Mouse (Mus musculus): ENCODE measurements around the gene Gtsf1l. TPM values are rescaled to one million over a fixed set of nuclear protein-coding genes. Genes with fewer than 3 reads are reported as not detected.
A peak's percentile ranks its signal among the peaks of the same experiment; 100 is the strongest.

Gtsf1l gene
- total and polyA plus RNA-seq, 3 experiments, result 0.38 TPM; not detected in 2

- H3K9me3 ChIP-seq (replicated peaks), result no peaks in the 10 kb centered on the region
- H3K36me3 ChIP-seq (replicated peaks), result peaks cover 47% of the 10 kb centered on the region
- TF ChIP-seq GATA1 (IDR thresholded peaks at IDR 0.05; ENCODE audit: borderline replicate concordance, low read length) (no peak), CTCF (IDR thresholded peaks at IDR 0.05; ENCODE audit: low read depth, low read length) (no peak), POLR2AphosphoS5 (IDR thresholded peaks at IDR 0.05; ENCODE audit: insufficient replicate concordance, low read depth, low read length) (no peak), GATA2 (IDR thresholded peaks at IDR 0.05; ENCODE audit: borderline replicate concordance, low read depth, low read length) (no peak), TAL1 (conservative IDR thresholded peaks at IDR 0.05; ENCODE audit: low read depth, low read length) (no peak)
- H3K27me3 ChIP-seq (ENCODE audit: insufficient read depth, low read length), result no peaks in the 10 kb centered on the region
- no peak overlapping the region for H3K4me3 ChIP-seq (ENCODE audit: low read depth, low read length)
- no peak for ATAC-seq (ENCODE audit: extremely low read depth, insufficient number of reproducible peaks, low FRiP score, poor library complexity, severe bottlenecking)
- H3K4me1 ChIP-seq (ENCODE audit: insufficient read depth, low read depth, low read length), result peaks cover 27% of the 10 kb centered on the region
- no peak for DNase-seq (ENCODE audit: low spot score)
Measured at GRCm38 (mm10) chr2:163052101-163052500, 35.6 kb downstream of the Gtsf1l start.

- no peaks in the 10 kb centered on the region for H3K9me3 ChIP-seq (replicated peaks)
- H3K27me3 ChIP-seq (ENCODE audit: insufficient read depth, low read length), result no peaks in the 10 kb centered on the region
- DNase-seq (ENCODE audit: low spot score) (no peak), ATAC-seq (ENCODE audit: extremely low read depth, insufficient number of reproducible peaks, low FRiP score, poor library complexity, severe bottlenecking) (no peak)
- TF ChIP-seq TAL1 (conservative IDR thresholded peaks at IDR 0.05; ENCODE audit: low read depth, low read length) (no peak), GATA1 (IDR thresholded peaks at IDR 0.05; ENCODE audit: borderline replicate concordance, low read length) (no peak), CTCF (IDR thresholded peaks at IDR 0.05; ENCODE audit: low read depth, low read length) (no peak), GATA2 (IDR thresholded peaks at IDR 0.05; ENCODE audit: borderline replicate concordance, low read depth, low read length) (no peak), POLR2AphosphoS5 (IDR thresholded peaks at IDR 0.05; ENCODE audit: insufficient replicate concordance, low read depth, low read length) (no peak)
- peaks cover 47% of the 10 kb centered on the region for H3K36me3 ChIP-seq (replicated peaks)
- no peak overlapping the region for H3K4me3 ChIP-seq (ENCODE audit: low read depth, low read length)
- peaks cover 23% of the 10 kb centered on the region for H3K4me1 ChIP-seq (ENCODE audit: insufficient read depth, low read depth, low read length)
Measured at GRCm38 (mm10) chr2:163051691-163052090, 36.0 kb downstream of the Gtsf1l start.

DNA sequence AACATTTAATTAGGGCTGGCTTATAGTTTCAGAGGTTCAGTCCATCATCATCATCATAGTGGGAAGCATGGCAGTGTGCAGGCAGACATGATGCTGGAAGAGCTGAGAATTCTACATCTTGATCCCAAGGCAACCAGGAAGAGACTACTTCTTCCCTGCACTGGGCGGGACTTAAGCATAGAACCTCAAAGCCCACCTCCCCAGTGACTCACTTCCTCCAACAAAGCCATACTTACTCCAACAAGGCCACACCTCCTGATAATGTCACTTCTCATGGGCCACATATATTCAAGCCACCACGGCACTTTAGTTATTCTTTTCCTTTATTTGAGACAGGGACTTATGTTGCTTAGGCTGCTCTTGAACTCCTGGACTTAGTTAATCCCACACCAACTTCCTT, 38.5 kb downstream of the Gtsf1l start:
- DNase-seq (ENCODE audit: low spot score), result no peak
- ATAC-seq (ENCODE audit: extremely low read depth, insufficient number of reproducible peaks, low FRiP score, poor library complexity, severe bottlenecking), result no peak

DNA sequence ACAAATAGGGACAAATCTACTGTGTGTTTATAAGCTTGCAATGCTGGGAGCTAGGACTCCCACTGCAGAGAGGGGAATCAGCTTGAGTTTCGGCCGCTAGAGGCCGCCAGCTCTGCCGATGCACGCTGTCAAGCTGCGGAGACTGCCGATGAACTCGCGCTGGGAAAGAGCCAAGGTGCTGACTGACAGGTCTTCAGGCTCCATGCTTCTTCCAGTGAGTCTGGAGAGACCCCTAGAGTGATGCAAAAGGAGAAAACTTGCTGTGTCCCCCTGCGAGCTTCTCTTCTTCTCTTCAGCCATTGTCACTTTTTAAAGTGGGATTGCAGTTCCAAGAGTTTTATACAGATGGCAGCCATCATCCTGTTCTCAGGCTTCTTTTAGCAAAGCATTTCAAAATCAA, 39.5 kb downstream of the Gtsf1l start:
- DNase-seq (ENCODE audit: low spot score), result no peak
- Histone ChIP-seq H3K9me3 (replicated peaks) (no peaks in the 10 kb centered on the region), H3K4me3 (ENCODE audit: low read depth, low read length) (no peak overlapping the region), H3K27me3 (ENCODE audit: insufficient read depth, low read length) (no peaks in the 10 kb centered on the region), H3K36me3 (replicated peaks) (peaks cover 70% of the 10 kb centered on the region), H3K4me1 (ENCODE audit: insufficient read depth, low read depth, low read length) (no peaks in the 10 kb centered on the region)
- ATAC-seq (ENCODE audit: extremely low read depth, insufficient number of reproducible peaks, low FRiP score, poor library complexity, severe bottlenecking), result peak; percentile 63
- TF ChIP-seq GATA2 (IDR thresholded peaks at IDR 0.05; ENCODE audit: borderline replicate concordance, low read depth, low read length) (no peak), CTCF (IDR thresholded peaks at IDR 0.05; ENCODE audit: low read depth, low read length) (0 out of 2 replicates have a peak, but pooled peaks have one; percentile 18), TAL1 (conservative IDR thresholded peaks at IDR 0.05; ENCODE audit: low read depth, low read length) (no peak), GATA1 (IDR thresholded peaks at IDR 0.05; ENCODE audit: borderline replicate concordance, low read length) (no peak), POLR2AphosphoS5 (IDR thresholded peaks at IDR 0.05; ENCODE audit: insufficient replicate concordance, low read depth, low read length) (no peak)

More for the DNA sequence above, 38.5 kb downstream of the Gtsf1l start:
- Histone ChIP-seq H3K27me3 (ENCODE audit: insufficient read depth, low read length) (no peaks in the 10 kb centered on the region), H3K36me3 (replicated peaks) (peaks cover 61% of the 10 kb centered on the region), H3K4me3 (ENCODE audit: low read depth, low read length) (no peak overlapping the region), H3K9me3 (replicated peaks) (no peaks in the 10 kb centered on the region), H3K4me1 (ENCODE audit: insufficient read depth, low read depth, low read length) (peaks cover 6% of the 10 kb centered on the region)
- no peak for TF ChIP-seq TAL1 (conservative IDR thresholded peaks at IDR 0.05; ENCODE audit: low read depth, low read length)
- no peak for TF ChIP-seq CTCF (IDR thresholded peaks at IDR 0.05; ENCODE audit: low read depth, low read length)
- no peak for TF ChIP-seq POLR2AphosphoS5 (IDR thresholded peaks at IDR 0.05; ENCODE audit: insufficient replicate concordance, low read depth, low read length)
- TF ChIP-seq GATA1 (IDR thresholded peaks at IDR 0.05; ENCODE audit: borderline replicate concordance, low read length), result no peak
- TF ChIP-seq GATA2 (IDR thresholded peaks at IDR 0.05; ENCODE audit: borderline replicate concordance, low read depth, low read length), result no peak

DNA sequence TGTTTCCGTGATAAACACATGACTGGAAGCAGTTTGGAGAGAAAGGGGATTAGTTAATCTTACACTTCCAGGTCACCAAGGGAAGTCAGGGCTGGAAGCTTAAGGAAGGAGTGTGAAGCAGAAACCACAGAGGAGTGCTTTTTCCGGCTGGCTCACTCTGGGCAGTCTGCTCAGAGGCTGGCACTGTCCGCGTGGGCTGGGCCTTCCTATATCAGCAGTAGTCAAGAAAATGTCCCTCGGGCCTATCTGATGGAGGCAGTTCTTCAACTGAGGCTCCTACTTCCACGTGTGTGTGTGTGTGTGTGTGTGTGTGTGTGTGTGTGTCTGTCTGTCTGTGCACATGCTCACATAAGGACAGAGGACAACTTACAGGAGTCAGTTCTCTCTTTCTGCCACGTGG, 47.7 kb downstream of the Gtsf1l start:
- ATAC-seq (ENCODE audit: extremely low read depth, insufficient number of reproducible peaks, low FRiP score, poor library complexity, severe bottlenecking) (no peak), DNase-seq (ENCODE audit: low spot score) (no peak)
- Histone ChIP-seq H3K4me1 (ENCODE audit: insufficient read depth, low read depth, low read length) (peaks cover 2% of the 10 kb centered on the region; the same call in 1 of the 2 replicates), H3K27me3 (ENCODE audit: insufficient read depth, low read length) (no peaks in the 10 kb centered on the region), H3K9me3 (replicated peaks) (no peaks in the 10 kb centered on the region), H3K36me3 (replicated peaks) (peaks cover 91% of the 10 kb centered on the region), H3K4me3 (ENCODE audit: low read depth, low read length) (no peak overlapping the region)
- TF ChIP-seq CTCF (IDR thresholded peaks at IDR 0.05; ENCODE audit: low read depth, low read length) (no peak), GATA1 (IDR thresholded peaks at IDR 0.05; ENCODE audit: borderline replicate concordance, low read length) (no peak), GATA2 (IDR thresholded peaks at IDR 0.05; ENCODE audit: borderline replicate concordance, low read depth, low read length) (no peak), TAL1 (conservative IDR thresholded peaks at IDR 0.05; ENCODE audit: low read depth, low read length) (no peak), POLR2AphosphoS5 (IDR thresholded peaks at IDR 0.05; ENCODE audit: insufficient replicate concordance, low read depth, low read length) (no peak)

Other genes with a start within 250 kb of the Gtsf1l start
- gene Srsf6, start 156.3 kb downstream of the Gtsf1l start, total RNA-seq (2014; fragmentation: Nextera tagmentation), result 200 and 211 TPM in 2 replicates
- gene Srsf6, start 156.3 kb downstream of the Gtsf1l start, total RNA-seq (2017), result 210 and 218 TPM in 2 replicates
- 92.6 and 126 TPM in 2 replicates for gene Srsf6, start 156.3 kb downstream of the Gtsf1l start, polyA plus RNA-seq (2012)
- gene L3mbtl1, start 144.4 kb downstream of the Gtsf1l start, total RNA-seq (2014; fragmentation: Nextera tagmentation), result not detected in 2 replicates
- gene L3mbtl1, start 144.4 kb downstream of the Gtsf1l start, total RNA-seq (2017), result 0.23 TPM in 1 of 2 replicates, not detected in the other
- gene L3mbtl1, start 144.4 kb downstream of the Gtsf1l start, polyA plus RNA-seq (2012), result not detected in 2 replicates
- gene Sgk2, start 100.5 kb downstream of the Gtsf1l start, total RNA-seq (2014; fragmentation: Nextera tagmentation), result not detected in 2 replicates
- 0.41 TPM in 1 of 2 replicates, not detected in the other for gene Sgk2, start 100.5 kb downstream of the Gtsf1l start, total RNA-seq (2017)
- gene Sgk2, start 100.5 kb downstream of the Gtsf1l start, polyA plus RNA-seq (2012), result not detected in 2 replicates
- gene Ift52, start 70.5 kb downstream of the Gtsf1l start, total RNA-seq (2014; fragmentation: Nextera tagmentation), result 40.9 and 43.8 TPM in 2 replicates
- gene Ift52, start 70.5 kb downstream of the Gtsf1l start, total RNA-seq (2017), result 23.9 and 27.8 TPM in 2 replicates
- gene Ift52, start 70.5 kb downstream of the Gtsf1l start, polyA plus RNA-seq (2012), result 4.6 and 6.4 TPM in 2 replicates
- gene Mybl2, start 33.2 kb downstream of the Gtsf1l start, total RNA-seq (2014; fragmentation: Nextera tagmentation), result 46.5 and 55.2 TPM in 2 replicates
- gene Mybl2, start 33.2 kb downstream of the Gtsf1l start, total RNA-seq (2017), result 37.6 and 43.8 TPM in 2 replicates
- 105 and 122 TPM in 2 replicates for gene Mybl2, start 33.2 kb downstream of the Gtsf1l start, polyA plus RNA-seq (2012)
- gene Tox2, start 115.3 kb upstream of the Gtsf1l start, total RNA-seq (2014; fragmentation: Nextera tagmentation), result not detected in 2 replicates
- gene Tox2, start 115.3 kb upstream of the Gtsf1l start, total RNA-seq (2017), result not detected in 2 replicates
- not detected in 2 replicates for gene Tox2, start 115.3 kb upstream of the Gtsf1l start, polyA plus RNA-seq (2012)

All from G1E (cell line).